Mouse (Mus musculus): ENCODE results near the gene Olfr620. TPM values are rescaled to one million over a fixed set of nuclear protein-coding genes. Genes with fewer than 3 reads are reported as not detected.

Gene Olfr620
- polyA plus RNA-seq (2012; rRNA removed) = not detected in 2 replicates

- no peak within 1 kb of the TSS for H3K27ac ChIP-seq (ENCODE audit: insufficient read depth, low read depth, low read length)
- no peak within 1 kb of the TSS for H3K4me3 ChIP-seq (ENCODE audit: insufficient read depth, low read depth, low read length)
- no peak for TF ChIP-seq POLR2A (IDR thresholded peaks at IDR 0.05; ENCODE audit: low read depth, low read length)
- no peaks in the 10 kb centered on the region for H3K36me3 ChIP-seq (ENCODE audit: control insufficient read depth, insufficient read depth, low read length)
- no peaks in the 10 kb centered on the region for H3K4me1 ChIP-seq (ENCODE audit: control insufficient read depth, insufficient read depth, low read length)
- DNase-seq = no peak
- 72% methylated on average over 2 of the region's 2 CpGs for WGBS
- no peaks in the 10 kb centered on the region for H3K27me3 ChIP-seq (replicated peaks; ENCODE audit: control insufficient read depth, insufficient read depth, low read length)
Measured at GRCm38 (mm10) chr7:103612434-103612833, at the start of gene Olfr620. Gene Olfr620 (minus strand): TSS chr7:103612534.

- no peaks in the 10 kb centered on the region for H3K4me1 ChIP-seq (ENCODE audit: control insufficient read depth, insufficient read depth, low read length)
- DNase-seq = no peak
- TF ChIP-seq CTCF (conservative IDR thresholded peaks at IDR 0.05; ENCODE audit: insufficient read depth, insufficient read length, low read depth, low read length) (no peak), POLR2A (IDR thresholded peaks at IDR 0.05; ENCODE audit: low read depth, low read length) (no peak)
- no peaks in the 10 kb centered on the region for H3K27me3 ChIP-seq (replicated peaks; ENCODE audit: control insufficient read depth, insufficient read depth, low read length)
- no peak overlapping the region for H3K27ac ChIP-seq (ENCODE audit: insufficient read depth, low read depth, low read length)
- H3K36me3 ChIP-seq (ENCODE audit: control insufficient read depth, insufficient read depth, low read length) = no peaks in the 10 kb centered on the region
- 75% methylated on average over 4 of the region's 4 CpGs for WGBS
- no peak overlapping the region for H3K4me3 ChIP-seq (ENCODE audit: insufficient read depth, low read depth, low read length)
Measured at GRCm38 (mm10) chr7:103644070-103644469, 31.7 kb upstream of the Olfr620 start.

- Histone ChIP-seq H3K27ac (ENCODE audit: insufficient read depth, low read depth, low read length) (no peak within 1 kb of the TSS), H3K4me1 (ENCODE audit: control insufficient read depth, insufficient read depth, low read length) (no peaks in the 10 kb centered on the region), H3K4me3 (ENCODE audit: insufficient read depth, low read depth, low read length) (no peak within 1 kb of the TSS), H3K36me3 (ENCODE audit: control insufficient read depth, insufficient read depth, low read length) (no peaks in the 10 kb centered on the region), H3K27me3 (replicated peaks; ENCODE audit: control insufficient read depth, insufficient read depth, low read length) (no peaks in the 10 kb centered on the region)
- WGBS = 62% methylated on average over 1 of the region's 1 CpGs
- TF ChIP-seq CTCF (conservative IDR thresholded peaks at IDR 0.05; ENCODE audit: insufficient read depth, insufficient read length, low read depth, low read length) (no peak), POLR2A (IDR thresholded peaks at IDR 0.05; ENCODE audit: low read depth, low read length) (no peak)
- no peak for DNase-seq
Measured at GRCm38 (mm10) chr7:103642602-103643001, 30.3 kb upstream of the Olfr620 start, which contains the start of gene Olfr622. Gene Olfr622 (minus strand): TSS chr7:103642702.

- H3K4me1 ChIP-seq (ENCODE audit: control insufficient read depth, insufficient read depth, low read length) = no peaks in the 10 kb centered on the region
- no peak for DNase-seq
- H3K4me3 ChIP-seq (ENCODE audit: insufficient read depth, low read depth, low read length) = no peak overlapping the region
- TF ChIP-seq POLR2A (IDR thresholded peaks at IDR 0.05; ENCODE audit: low read depth, low read length) (no peak), CTCF (conservative IDR thresholded peaks at IDR 0.05; ENCODE audit: insufficient read depth, insufficient read length, low read depth, low read length) (no peak)
- H3K36me3 ChIP-seq (ENCODE audit: control insufficient read depth, insufficient read depth, low read length) = no peaks in the 10 kb centered on the region
- H3K27ac ChIP-seq (ENCODE audit: insufficient read depth, low read depth, low read length) = no peak overlapping the region
- no peaks in the 10 kb centered on the region for H3K27me3 ChIP-seq (replicated peaks; ENCODE audit: control insufficient read depth, insufficient read depth, low read length)
Measured at GRCm38 (mm10) chr7:103636795-103637194, 24.5 kb upstream of the Olfr620 start.

GRCm38 (mm10) chr7:103607425-103607824, 4.9 kb downstream of the Olfr620 start:
- Histone ChIP-seq H3K27me3 (replicated peaks; ENCODE audit: control insufficient read depth, insufficient read depth, low read length) (no peaks in the 10 kb centered on the region), H3K36me3 (ENCODE audit: control insufficient read depth, insufficient read depth, low read length) (no peaks in the 10 kb centered on the region), H3K4me3 (ENCODE audit: insufficient read depth, low read depth, low read length) (no peak overlapping the region), H3K4me1 (ENCODE audit: control insufficient read depth, insufficient read depth, low read length) (no peaks in the 10 kb centered on the region), H3K27ac (ENCODE audit: insufficient read depth, low read depth, low read length) (no peak overlapping the region)
- 75% methylated on average over 2 of the region's 2 CpGs for WGBS
- no peak for DNase-seq
- TF ChIP-seq POLR2A (IDR thresholded peaks at IDR 0.05; ENCODE audit: low read depth, low read length) (no peak), CTCF (conservative IDR thresholded peaks at IDR 0.05; ENCODE audit: insufficient read depth, insufficient read length, low read depth, low read length) (no peak)

GRCm38 (mm10) chr7:103600275-103600674, 12.1 kb downstream of the Olfr620 start, which contains the start of gene Olfr619:
Gene Olfr619 (plus strand): TSS chr7:103600575.
- no peaks in the 10 kb centered on the region for H3K36me3 ChIP-seq (ENCODE audit: control insufficient read depth, insufficient read depth, low read length)
- no peak for TF ChIP-seq CTCF (conservative IDR thresholded peaks at IDR 0.05; ENCODE audit: insufficient read depth, insufficient read length, low read depth, low read length)
- no peak for TF ChIP-seq POLR2A (IDR thresholded peaks at IDR 0.05; ENCODE audit: low read depth, low read length)
- no peak within 1 kb of the TSS for H3K4me3 ChIP-seq (ENCODE audit: insufficient read depth, low read depth, low read length)
- H3K27ac ChIP-seq (ENCODE audit: insufficient read depth, low read depth, low read length) = no peak within 1 kb of the TSS
- DNase-seq = no peak
- no peaks in the 10 kb centered on the region for H3K27me3 ChIP-seq (replicated peaks; ENCODE audit: control insufficient read depth, insufficient read depth, low read length)
- H3K4me1 ChIP-seq (ENCODE audit: control insufficient read depth, insufficient read depth, low read length) = no peaks in the 10 kb centered on the region

- no peak for TF ChIP-seq POLR2A (IDR thresholded peaks at IDR 0.05; ENCODE audit: low read depth, low read length)
- no peak for TF ChIP-seq CTCF (conservative IDR thresholded peaks at IDR 0.05; ENCODE audit: insufficient read depth, insufficient read length, low read depth, low read length)
- 44% methylated on average over 2 of the region's 2 CpGs for WGBS
- H3K27me3 ChIP-seq (replicated peaks; ENCODE audit: control insufficient read depth, insufficient read depth, low read length) = no peaks in the 10 kb centered on the region
Measured at GRCm38 (mm10) chr7:103589803-103590202, 22.5 kb downstream of the Olfr620 start, which contains the start of gene Olfr618. Gene Olfr618 (plus strand): TSS chr7:103590103.

More at GRCm38 (mm10) chr7:103589803-103590202, 22.5 kb downstream of the Olfr620 start, which contains the start of gene Olfr618:
- H3K27ac ChIP-seq (ENCODE audit: insufficient read depth, low read depth, low read length) = no peak within 1 kb of the TSS
- DNase-seq = no peak
- no peaks in the 10 kb centered on the region for H3K4me1 ChIP-seq (ENCODE audit: control insufficient read depth, insufficient read depth, low read length)
- no peak within 1 kb of the TSS for H3K4me3 ChIP-seq (ENCODE audit: insufficient read depth, low read depth, low read length)
- no peaks in the 10 kb centered on the region for H3K36me3 ChIP-seq (ENCODE audit: control insufficient read depth, insufficient read depth, low read length)

All from kidney, adult 2 months (tissue).